In the genomic region with DNA sequence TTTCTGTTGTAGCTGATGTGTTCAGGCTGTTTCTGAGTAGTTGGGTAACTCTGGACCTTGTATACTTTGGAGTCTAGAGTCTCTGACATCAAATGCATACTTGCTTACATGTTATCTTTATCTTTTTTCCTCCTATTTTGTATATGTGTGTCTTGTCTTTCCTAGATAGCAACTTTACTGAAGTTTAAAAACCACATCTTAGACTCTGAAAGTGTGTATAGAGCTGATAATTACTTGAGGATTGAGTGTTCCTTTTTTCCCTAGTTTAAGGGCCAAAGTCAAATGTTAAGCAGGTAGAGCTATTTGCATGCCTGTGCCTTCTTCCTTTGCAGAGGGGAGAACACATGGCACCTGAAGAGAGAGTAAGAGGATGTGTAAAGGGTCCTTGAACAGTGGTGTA, we compare ENCODE assay signal across 14 mouse cellular contexts.
"Had no signal": no experiment of that assay in that cellular context is flagged by ENCODE, and none has a peak within 500 bp of the region (broad histone marks: within the 10 kb centered on the region; RNA-seq: fewer than 3 reads in every experiment).

No protein-coding gene starts in this region.

- H3K4me3 ChIP-seq: left cerebral cortex, adult 2 months; limb, embryonic 15.5 days; megakaryocyte, embryonic 14.5 days; midbrain, embryonic 13.5 days had no signal

- H3K27ac ChIP-seq: left cerebral cortex, adult 2 months; limb, embryonic 15.5 days; midbrain, embryonic 13.5 days; stomach, postnatal 0 days had no signal

- H3K9ac ChIP-seq: limb, embryonic 15.5 days; lung, embryonic 14.5 days; midbrain, embryonic 13.5 days had no signal

- H3K27me3 ChIP-seq: limb, embryonic 15.5 days; megakaryocyte, embryonic 14.5 days; midbrain, embryonic 13.5 days had no signal

- H3K4me2 ChIP-seq: limb, embryonic 15.5 days; lung, embryonic 14.5 days; midbrain, embryonic 13.5 days had no signal

- ATAC-seq: midbrain, embryonic 13.5 days had no signal

- H3K4me1 ChIP-seq: limb, embryonic 15.5 days had no signal

- DNase-seq: kidney, adult 11 months; kidney, adult 9 months; kidney, postnatal 10 days; kidney, postnatal 4 days; lung, embryonic 14.5 days; lung, postnatal 10 days; lung, postnatal 4 days; thymus, adult 18-20 months; thymus, postnatal 14 days had no signal

- H3K9me3 ChIP-seq: limb, embryonic 15.5 days; megakaryocyte, embryonic 14.5 days; midbrain, embryonic 13.5 days had no signal
